Mouse (Mus musculus) cortical plate, adult 2 months (tissue): ENCODE measurements around the gene Sptssa.

Experiments
- CTCF ChIP-seq: fragments of 200-500 bp; IDR thresholded peaks from 2 replicates; pipeline ENCODE4 v1.5.1; 2011; ENCODE audit warnings: mild to moderate bottlenecking, control low read depth, low read length; ENCODE audit not compliant: insufficient read depth; ENCODE audit errors: extremely low read depth
- POLR2A ChIP-seq: fragments of 200-500 bp; IDR thresholded peaks from 2 replicates; pipeline ENCODE4 v1.6.1; 2011; ENCODE audit warnings: mild to moderate bottlenecking, low read length, control low read depth; ENCODE audit not compliant: insufficient read depth; ENCODE audit errors: extremely low read depth

- TF ChIP-seq POLR2A (no peak), CTCF (no peak)
These were observed 14.9 kb upstream of the Sptssa start for GRCm38 (mm10) chr12:54671262-54671661.
